Mouse (Mus musculus) Muller cell, postnatal 12 days (primary cell): ENCODE results near the gene Tas2r140.

ENCODE experiments used
- DNase-seq: peaks from one replicate; pipeline ENCODE4 v3.0.0-alpha.2; 2015; ENCODE audit errors: inconsistent ontology term

The Tas2r140 gene

GRCm38 (mm10) chr6:133055716-133056115 lies at the start of gene Tas2r140:
Tas2r140 (minus strand) TSS chr6:133055816.
- DNase-seq: no peak

GRCm38 (mm10) chr6:133104609-133104921 lies 48.9 kb upstream of the Tas2r140 start, which contains the start of gene Smim10l1:
Smim10l1 (plus strand) TSS chr6:133104909.
- DNase-seq: no peak

- DNase-seq: peak; percentile 4
These were observed 46.8 kb upstream of the Tas2r140 start for GRCm38 (mm10) chr6:133102430-133102829.

GRCm38 (mm10) chr6:133092226-133092625 lies 36.6 kb upstream of the Tas2r140 start:
- DNase-seq: no peak

- DNase-seq: no peak
These were observed 18.6 kb downstream of the Tas2r140 start, which contains the start of gene Tas2r103 for GRCm38 (mm10) chr6:133037001-133037400. Tas2r103 (minus strand) TSS chr6:133037101.
